8 mouse cellular contexts compared by ENCODE assay signal in genomic region chr12:100201838-100202237, GRCm38 (mm10). TPM values are rescaled to one million over a fixed set of nuclear protein-coding genes. Genes with fewer than 3 reads are reported as not detected.
A peak's percentile ranks its signal among the peaks of the same experiment; 100 is the strongest.
DNase-seq lines count a peak whose midpoint lies in the region; ATAC-seq and TF ChIP-seq lines count a peak whose summit lies in the region.

No protein-coding gene starts in this region.

- ATAC-seq in erythroblast, adult 5-6 weeks (replicated peaks; ENCODE audit: low FRiP score, poor library complexity, severe bottlenecking) = peak; percentile 78
- ATAC-seq in heart, embryonic 11.5 days (replicated peaks; ENCODE audit: insufficient number of reproducible peaks, low FRiP score, low TSS enrichment) = no peak
- peak; percentile 15; the same call in 1 of the 2 replicates for ATAC-seq in kidney, embryonic 15.5 days (replicated peaks; ENCODE audit: low FRiP score)
- peak; percentile 79 for ATAC-seq in monocyte, adult 5-6 weeks (replicated peaks; ENCODE audit: insufficient number of reproducible peaks, low FRiP score, low TSS enrichment, poor library complexity, severe bottlenecking)

- H3K4me3 ChIP-seq in heart, embryonic 11.5 days (ENCODE audit: low read depth, low read length) = peak overlapping the region; percentile 96
- H3K4me3 ChIP-seq in kidney, embryonic 15.5 days (replicated peaks) = peak overlapping the region; percentile 75
- no peak overlapping the region for H3K4me3 ChIP-seq in liver, adult 2 months (ENCODE audit: insufficient read depth, low read depth, low read length)

- peak; percentile 100 for TF ChIP-seq CTCF in brain, embryonic 14.5 days (IDR thresholded peaks at IDR 0.05; ENCODE audit: borderline replicate concordance, extremely low read depth, insufficient read depth, insufficient read length)
- peak; percentile 100 for TF ChIP-seq CTCF in liver, adult 2 months (IDR thresholded peaks at IDR 0.05; ENCODE audit: low read depth, low read length)

- no peak for TF ChIP-seq POLR2A in brain, embryonic 14.5 days (IDR thresholded peaks at IDR 0.05; ENCODE audit: borderline replicate concordance, extremely low read depth, insufficient read depth, insufficient read length, poor library complexity, severe bottlenecking)
- TF ChIP-seq POLR2A in liver, adult 2 months (IDR thresholded peaks at IDR 0.05; ENCODE audit: extremely low read depth, insufficient read depth, low read length) = no peak

- peak overlapping the region; percentile 88 for H3K4me2 ChIP-seq in heart, embryonic 11.5 days
- peak overlapping the region; percentile 82 for H3K4me2 ChIP-seq in kidney, embryonic 15.5 days

- DNase-seq in CD4-positive helper T cell, adult 2 months (ENCODE audit: low read depth, low spot score) = peak; percentile 93
- peak; percentile 99 for DNase-seq in brain, embryonic 14.5 days (ENCODE audit: low read depth)
- peak; percentile 92 for DNase-seq in liver, adult 2 months (ENCODE audit: extremely low read depth, low read depth, low spot score)
- peak; percentile 90 to 92 for DNase-seq in spleen, postnatal 36 days (ENCODE audit: low spot score in 2 of 2)

- 2% methylated on average over 13 of the region's 13 CpGs for WGBS in heart, embryonic 11.5 days (ENCODE audit: insufficient replicate concordance)
- WGBS in kidney, embryonic 15.5 days = 1% methylated on average over 13 of the region's 13 CpGs
- whole genome bisulfite sequencing in liver, adult 2 months = under 1% methylated on average over 13 of the region's 13 CpGs

- H3K36me3 ChIP-seq in heart, embryonic 11.5 days (ENCODE audit: control insufficient read depth, insufficient read depth, low read length) = peaks cover 12% of the 10 kb centered on the region; the same call in 1 of the 2 replicates
- H3K36me3 ChIP-seq in kidney, embryonic 15.5 days = peaks cover 46% of the 10 kb centered on the region
- H3K36me3 ChIP-seq in liver, adult 2 months (ENCODE audit: control insufficient read depth, insufficient read depth, low read length) = peaks cover 38% of the 10 kb centered on the region

- H3K9me3 ChIP-seq in heart, embryonic 11.5 days (replicated peaks; ENCODE audit: control insufficient read depth, low read length) = no peaks in the 10 kb centered on the region
- H3K9me3 ChIP-seq in kidney, embryonic 15.5 days (replicated peaks) = no peaks in the 10 kb centered on the region

- H3K79me2 ChIP-seq in liver, adult 2 months (ENCODE audit: control insufficient read depth, insufficient read depth, low read length) = peaks cover 15% of the 10 kb centered on the region

- H3K27me3 ChIP-seq in heart, embryonic 11.5 days (ENCODE audit: control insufficient read depth, insufficient read depth, low read length) = no peaks in the 10 kb centered on the region
- no peaks in the 10 kb centered on the region for H3K27me3 ChIP-seq in kidney, embryonic 15.5 days
- H3K27me3 ChIP-seq in liver, adult 2 months (ENCODE audit: control insufficient read depth, insufficient read depth, low read length) = no peaks in the 10 kb centered on the region

- no peak overlapping the region for H3K9ac ChIP-seq in heart, embryonic 11.5 days (ENCODE audit: low read depth, low read length)
- 0 out of 2 replicates have a peak overlapping the region, but pooled peaks have one; percentile 7 for H3K9ac ChIP-seq in kidney, embryonic 15.5 days
- H3K9ac ChIP-seq in liver, adult 2 months (ENCODE audit: low read depth, low read length) = no peak overlapping the region

- H3K27ac ChIP-seq in heart, embryonic 11.5 days (ENCODE audit: low read depth, low read length) = no peak overlapping the region
- no peak overlapping the region for H3K27ac ChIP-seq in kidney, embryonic 15.5 days
- H3K27ac ChIP-seq in liver, adult 2 months (replicated peaks; ENCODE audit: insufficient read depth, low read depth, low read length) = no peak overlapping the region

- peaks cover 9% of the 10 kb centered on the region for H3K4me1 ChIP-seq in heart, embryonic 11.5 days (ENCODE audit: control insufficient read depth, insufficient read depth, low read length)
- H3K4me1 ChIP-seq in kidney, embryonic 15.5 days = peaks cover 39% of the 10 kb centered on the region
- H3K4me1 ChIP-seq in liver, adult 2 months (ENCODE audit: control insufficient read depth, insufficient read depth, low read length) = peaks cover 2% of the 10 kb centered on the region; the same call in 1 of the 2 replicates

RNA-seq across cellular contexts. Expression of gene Calm1, which starts 2.6 kb away (rescaled TPM):
- polyA plus RNA-seq in brain, embryonic 14.5 days (2012; rRNA removed) = 545 and 624 TPM in 2 replicates
- 71.5 and 86.7 TPM in 2 replicates for total RNA-seq in erythroblast, adult 5-6 weeks (2015; ENCODE audit: low replicate concordance)
- 70.8 and 118 TPM in 2 replicates for total RNA-seq in erythroblast, adult 5-6 weeks (2017; ENCODE audit: low replicate concordance)
- 797 and 913 TPM in 2 replicates for polyA plus RNA-seq in heart, embryonic 11.5 days (2014; fragmentation: Nextera tagmentation; extraction: Ambion mirVana)
- polyA plus RNA-seq in kidney, embryonic 15.5 days (2015; fragmentation: Nextera tagmentation; extraction: Ambion mirVana) = 1,314 and 1,392 TPM in 2 replicates
- 117 and 123 TPM in 2 replicates for total RNA-seq in liver, adult 2 months (2014; rRNA removed)
- 114 and 119 TPM in 2 replicates for polyA plus RNA-seq in liver, adult 2 months (2012; rRNA removed)
- total RNA-seq in monocyte, adult 5-6 weeks (2017) = 1,452 to 2,258 TPM (median 2,098 TPM) in 3 replicates

RNA-seq across cellular contexts. Expression of gene Nrde2, which starts 42.4 kb away (rescaled TPM):
- 16.1 and 16.3 TPM in 2 replicates for polyA plus RNA-seq in brain, embryonic 14.5 days (2012; rRNA removed)
- 0.19 and 8.8 TPM in 2 replicates for total RNA-seq in erythroblast, adult 5-6 weeks (2015; ENCODE audit: low replicate concordance)
- total RNA-seq in erythroblast, adult 5-6 weeks (2017; ENCODE audit: low replicate concordance) = 10.9 and 11.1 TPM in 2 replicates
- polyA plus RNA-seq in heart, embryonic 11.5 days (2014; fragmentation: Nextera tagmentation; extraction: Ambion mirVana) = 6.2 and 10.1 TPM in 2 replicates
- polyA plus RNA-seq in kidney, embryonic 15.5 days (2015; fragmentation: Nextera tagmentation; extraction: Ambion mirVana) = 18.4 and 18.9 TPM in 2 replicates
- 6.8 and 8.1 TPM in 2 replicates for total RNA-seq in liver, adult 2 months (2014; rRNA removed)
- polyA plus RNA-seq in liver, adult 2 months (2012; rRNA removed) = 3.4 and 4.5 TPM in 2 replicates
- 25.2 to 42.8 TPM (median 28.1 TPM) in 3 replicates for total RNA-seq in monocyte, adult 5-6 weeks (2017)
